Mouse (Mus musculus) Patski (cell line): ENCODE data around the gene Erlec1. TPM values are rescaled to one million over a fixed set of nuclear protein-coding genes. Genes with fewer than 3 reads are reported as not detected.
A peak's percentile ranks its signal among the peaks of the same experiment; 100 is the strongest.

Source experiments
- ATAC-seq: fragments of 100-300 bp; one replicate; pipeline ENCODE4 v1.8.0; 2021
- CTCF ChIA-PET: fragments of 350-600 bp; sonication (Branson Sonifier 250); formaldehyde crosslinking; loops from one replicate; lab custom pipeline; 2022; ENCODE audit warnings: inconsistent platforms; lab: Charles Lee
- POLR2A ChIA-PET: fragments of 350-600 bp; sonication (Branson Sonifier 250); formaldehyde crosslinking; loops from one replicate; lab custom pipeline; 2022; ENCODE audit warnings: antibody characterized with exemption, inconsistent platforms; lab: Charles Lee
- DNase-seq: peaks from one replicate; pipeline ENCODE4 v3.0.0-alpha.2; 2011; ENCODE audit warnings: low read depth, low spot score
- H3K27me3 ChIP-seq: fragments of 371-371 bp; one replicate; pipeline ENCODE4 v1.5.1; 2021
- CTCF ChIP-seq: fragments of 100-300 bp; IDR thresholded peaks from one replicate; pipeline ENCODE4 v1.5.1; 2021
- in situ Hi-C: fragments of 300-500 bp; cut with MboI; formaldehyde crosslinking; loops from 3 replicates; pipeline ENCODE4 v1.11.1; 2018; ENCODE audit warnings: low pct_unique_long_range_greater_than_20kb, mixed read lengths
- polyA plus RNA-seq: library from polyadenylated mRNA; unstranded; gene quantifications from one replicate; pipeline ENCODE4 v1.2.3, GENCODE M21; 2021

Erlec1 gene
- polyA plus RNA-seq, 1 experiment from 2014 or later = 85.4 TPM

- DNase-seq = no peak
- POLR2A ChIA-PET = no interaction called here
- in situ Hi-C loops = loop anchor here (25.0 kb wide), 2 partner anchors 284 to 709 kb away; partner anchors contain the start of gene Bod1
- no peaks in the 10 kb centered on the region for H3K27me3 ChIP-seq
- CTCF ChIA-PET = no interaction called here
- no peak for TF ChIP-seq CTCF
- ATAC-seq = no peak
These were observed 1.3 kb downstream of the Erlec1 start for GRCm38 (mm10) chr11:30952829-30953228.

- ChIA-PET POLR2A (no interaction called here), CTCF (interaction anchor here (1.0 to 1.7 kb wide), 3 partner anchors 12 to 23 kb away, joined by 3 to 4 read pairs (median 3); no protein-coding TSS in a partner anchor)
- no peak for TF ChIP-seq CTCF
- in situ Hi-C loops = no loop called here
- H3K27me3 ChIP-seq = no peaks in the 10 kb centered on the region
- DNase-seq (peak; percentile 34), ATAC-seq (peak; percentile 21)
These were observed 10.6 kb downstream of the Erlec1 start for GRCm38 (mm10) chr11:30943522-30943921.

DNA sequence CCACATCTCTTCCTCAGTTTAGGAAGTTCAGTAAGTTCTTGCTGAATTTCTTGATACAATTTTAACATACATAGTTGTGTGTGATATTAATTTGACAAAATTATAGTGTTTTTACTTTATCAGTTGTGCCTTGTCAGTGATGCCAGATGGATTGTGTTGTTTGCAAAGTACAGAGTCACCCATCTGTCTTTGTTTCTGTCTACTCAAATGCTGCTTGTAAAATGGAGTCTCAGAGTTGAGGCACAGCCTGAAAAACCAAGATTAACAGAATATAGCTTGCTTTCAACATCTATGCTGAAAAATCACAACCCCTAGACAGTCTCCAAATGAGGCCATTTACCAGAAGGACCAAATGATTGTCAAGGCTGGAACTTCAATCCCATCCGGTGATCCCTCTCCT lies 25.6 kb downstream of the Erlec1 start:
- CTCF ChIA-PET = no interaction called here
- no peak for TF ChIP-seq CTCF

GRCm38 (mm10) chr11:30928079-30928478 lies 26.1 kb downstream of the Erlec1 start:
- in situ Hi-C loops = no loop called here
- DNase-seq (no peak), ATAC-seq (no peak)
- H3K27me3 ChIP-seq = no peaks in the 10 kb centered on the region
- TF ChIP-seq CTCF = no peak
- CTCF ChIA-PET = no interaction called here
- POLR2A ChIA-PET = no interaction called here

More for the DNA sequence above, 25.6 kb downstream of the Erlec1 start:
- DNase-seq (no peak), ATAC-seq (no peak)
- H3K27me3 ChIP-seq = no peaks in the 10 kb centered on the region
- in situ Hi-C loops = no loop called here
- POLR2A ChIA-PET = interaction anchor here (0.6 kb wide), 1 partner anchor 42 kb away, joined by 3 read pairs; no protein-coding TSS in a partner anchor

DNA sequence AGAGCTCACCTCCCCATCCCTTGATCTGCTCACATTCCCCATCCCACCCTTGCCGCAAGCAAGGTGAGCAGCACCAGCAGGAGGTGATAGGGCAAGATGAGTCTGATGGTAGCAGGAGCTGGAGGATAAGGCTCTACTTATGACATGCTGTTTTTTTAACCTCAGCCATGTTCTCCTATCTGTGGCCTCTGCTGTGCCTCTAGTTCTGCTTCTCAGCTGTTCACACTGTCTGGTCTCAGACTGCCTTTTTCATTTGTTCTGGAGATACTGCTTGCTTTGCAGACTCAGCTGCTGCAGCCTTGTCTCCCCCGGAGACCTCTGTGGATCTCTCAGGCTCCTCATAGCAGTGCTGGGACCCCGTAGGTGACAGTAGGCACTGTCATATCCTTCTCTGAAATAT lies 30.9 kb downstream of the Erlec1 start:
- ChIA-PET CTCF (interaction anchor here (0.9 kb wide), 1 partner anchor 33 kb away, joined by 3 read pairs; no protein-coding TSS in a partner anchor), POLR2A (interaction anchor here (1.4 kb wide), 1 partner anchor 18 kb away, joined by 4 read pairs; no protein-coding TSS in a partner anchor)
- in situ Hi-C loops = no loop called here
- no peak for ATAC-seq
- TF ChIP-seq CTCF = no peak
- no peak for DNase-seq
- H3K27me3 ChIP-seq = no peaks in the 10 kb centered on the region

DNA sequence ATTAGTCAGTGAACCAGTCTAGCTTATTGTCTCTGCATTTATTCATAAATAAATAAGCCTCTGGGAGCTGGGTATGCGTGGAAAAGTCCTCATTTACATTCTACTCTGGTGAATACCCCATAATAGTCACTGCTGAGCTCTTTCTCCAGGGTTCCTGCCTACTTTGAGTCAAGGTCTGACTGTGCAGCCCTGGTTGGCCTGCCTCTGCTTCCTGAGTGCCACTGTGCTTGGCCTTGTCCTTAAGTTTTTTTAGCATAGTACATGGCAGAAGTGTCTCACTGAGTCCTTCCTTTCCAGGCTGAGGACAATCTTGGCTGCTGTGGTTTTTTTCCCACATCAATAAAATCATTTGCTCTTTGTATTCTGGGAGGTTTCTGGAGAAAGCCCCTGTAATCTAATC lies 33.5 kb downstream of the Erlec1 start:
- H3K27me3 ChIP-seq = no peaks in the 10 kb centered on the region
- TF ChIP-seq CTCF = no peak
- in situ Hi-C loops = no loop called here
- no peak for DNase-seq
- ChIA-PET POLR2A (no interaction called here), CTCF (interaction anchor here (1.1 kb wide), 2 partner anchors 9 to 23 kb away, joined by 4 read pairs; no protein-coding TSS in a partner anchor)
- no peak for ATAC-seq

DNA sequence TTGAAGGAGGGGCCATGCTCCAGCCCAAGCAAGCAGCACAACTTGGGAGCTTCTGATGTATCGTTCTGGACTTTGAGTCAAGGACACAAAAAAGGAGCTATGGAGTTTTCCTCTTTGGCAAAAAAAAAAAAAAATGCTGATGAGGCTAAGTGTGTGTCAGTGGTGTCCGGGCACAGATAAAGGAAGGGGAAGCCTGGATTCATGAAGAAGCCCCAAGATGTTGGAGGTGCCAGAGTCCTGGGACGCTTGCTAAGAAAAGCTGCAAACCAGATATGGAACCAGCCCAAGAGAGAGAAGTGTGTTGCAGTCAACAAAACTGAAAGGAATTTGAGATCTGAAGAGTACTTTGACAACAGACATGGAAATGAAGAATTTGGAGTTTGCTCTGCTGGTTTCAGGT lies 41.8 kb downstream of the Erlec1 start:
- CTCF ChIA-PET = no interaction called here
- no peaks in the 10 kb centered on the region for H3K27me3 ChIP-seq
- ATAC-seq = no peak
- in situ Hi-C loops = no loop called here
- POLR2A ChIA-PET = no interaction called here
- no peak for TF ChIP-seq CTCF
- DNase-seq = no peak

DNA sequence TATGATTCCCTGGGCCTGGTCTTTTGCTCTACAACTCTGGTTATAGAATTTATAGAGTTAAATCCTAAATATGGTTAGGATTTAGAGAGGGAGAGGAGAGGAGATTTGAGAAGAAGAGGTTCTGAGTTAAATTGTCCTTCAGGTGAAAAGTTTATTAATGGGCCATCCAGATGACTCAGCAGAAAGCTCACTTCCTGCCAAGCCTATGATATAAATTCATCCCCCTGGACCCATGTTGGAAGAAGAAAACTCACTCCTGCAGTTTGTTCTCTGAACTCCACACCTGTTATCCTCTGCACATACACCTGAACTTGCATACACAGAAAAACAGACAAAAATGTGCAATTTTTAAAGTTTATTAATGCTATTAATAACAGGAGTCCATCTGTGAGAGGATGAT lies 54.8 kb downstream of the Erlec1 start:
- DNase-seq (no peak), ATAC-seq (no peak)
- CTCF ChIA-PET = no interaction called here
- no peaks in the 10 kb centered on the region for H3K27me3 ChIP-seq
- in situ Hi-C loops = no loop called here
- no peak for TF ChIP-seq CTCF
- POLR2A ChIA-PET = no interaction called here

GRCm38 (mm10) chr11:30896201-30896600 lies 57.9 kb downstream of the Erlec1 start:
- TF ChIP-seq CTCF = no peak
- no peaks in the 10 kb centered on the region for H3K27me3 ChIP-seq
- ChIA-PET POLR2A (no interaction called here), CTCF (no interaction called here)
- DNase-seq (no peak), ATAC-seq (no peak)
- in situ Hi-C loops = no loop called here

DNA sequence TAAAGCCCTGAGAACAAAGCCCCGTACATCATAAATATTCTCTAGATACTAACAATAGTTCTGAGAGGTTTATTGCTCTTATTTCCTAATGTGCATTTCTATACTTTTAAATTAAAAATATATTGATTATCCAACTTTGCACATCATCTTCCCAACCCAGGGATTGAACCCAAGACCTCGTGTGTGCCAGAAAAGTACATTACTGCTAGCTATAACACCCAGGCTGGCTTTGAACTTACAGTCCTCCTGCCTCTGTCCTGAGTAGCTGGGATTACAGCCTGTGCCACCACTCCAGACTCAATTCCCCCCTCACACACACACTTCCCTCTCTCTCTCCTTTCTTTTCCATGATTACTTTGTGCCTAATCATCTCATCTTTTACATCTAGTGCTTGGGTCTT lies 66.0 kb downstream of the Erlec1 start:
- CTCF ChIA-PET = no interaction called here
- in situ Hi-C loops = no loop called here
- POLR2A ChIA-PET = no interaction called here
- TF ChIP-seq CTCF = no peak
- H3K27me3 ChIP-seq = no peaks in the 10 kb centered on the region
- ATAC-seq (no peak), DNase-seq (no peak)

DNA sequence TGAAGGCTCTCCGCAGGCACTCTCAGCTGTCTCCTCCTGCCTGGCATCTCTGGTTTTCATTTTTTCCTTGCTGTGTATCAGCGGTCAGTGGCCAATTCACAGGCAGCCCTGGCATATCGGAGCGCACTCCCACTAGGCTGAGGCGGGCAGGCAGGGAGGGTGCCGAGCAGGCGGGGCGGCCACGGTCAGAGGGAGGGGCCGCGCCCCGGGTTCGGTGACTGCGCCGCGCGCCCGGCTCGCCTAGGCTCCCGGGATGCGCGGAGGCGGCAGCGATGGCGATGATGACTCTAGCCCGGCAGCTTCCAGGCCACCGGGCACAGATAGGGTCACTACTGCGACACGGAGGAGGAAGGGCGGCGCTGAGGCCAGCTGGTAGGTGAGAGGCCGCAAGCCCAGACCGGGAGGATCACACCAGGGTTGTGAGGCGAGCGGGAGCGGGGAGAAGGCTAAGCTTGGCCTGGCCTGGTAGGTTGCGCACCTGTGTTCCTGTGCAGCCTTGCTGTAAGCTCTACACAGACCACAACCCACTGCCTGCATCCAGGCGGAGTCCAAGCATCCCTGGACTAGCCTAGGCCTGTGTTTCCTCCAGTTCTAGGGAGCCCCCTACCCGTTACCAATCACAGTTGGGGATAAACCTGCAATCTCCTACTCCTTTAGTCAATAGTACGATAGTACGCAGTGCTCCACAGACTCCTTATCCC lies 68.8 kb downstream of the Erlec1 start, which contains the start of the genes Gpr75 and Asb3:
Gpr75 (plus strand) TSS at position 188 of the 701 bp plus-strand sequence.
Asb3 (plus strand) TSS at position 246 of the 701 bp plus-strand sequence.
- DNase-seq (no peak), ATAC-seq (no peak)
- TF ChIP-seq CTCF = no peak
- H3K27me3 ChIP-seq = no peaks in the 10 kb centered on the region
- CTCF ChIA-PET = no interaction called here
- POLR2A ChIA-PET = interaction anchor here (0.7 kb wide), 1 partner anchor 12 kb away, joined by 7 read pairs; no protein-coding TSS in a partner anchor
- in situ Hi-C loops = no loop called here

Other genes starting within 250 kb of the Erlec1 start
- gene Psme4, start 182.6 kb downstream of the Erlec1 start, polyA plus RNA-seq = 36.4 TPM
- gene Gpr75, start 69.0 kb downstream of the Erlec1 start, polyA plus RNA-seq = 0.09 TPM
- 12.6 TPM for gene Asb3, start 68.9 kb downstream of the Erlec1 start, polyA plus RNA-seq
- 16.9 TPM for gene Chac2, start 32.0 kb upstream of the Erlec1 start, polyA plus RNA-seq
- not detected for gene Gm17332, start 228.1 kb upstream of the Erlec1 start, polyA plus RNA-seq